Mouse (Mus musculus): Measurements from ENCODE around the gene 4930470P17Rik.

DNA sequence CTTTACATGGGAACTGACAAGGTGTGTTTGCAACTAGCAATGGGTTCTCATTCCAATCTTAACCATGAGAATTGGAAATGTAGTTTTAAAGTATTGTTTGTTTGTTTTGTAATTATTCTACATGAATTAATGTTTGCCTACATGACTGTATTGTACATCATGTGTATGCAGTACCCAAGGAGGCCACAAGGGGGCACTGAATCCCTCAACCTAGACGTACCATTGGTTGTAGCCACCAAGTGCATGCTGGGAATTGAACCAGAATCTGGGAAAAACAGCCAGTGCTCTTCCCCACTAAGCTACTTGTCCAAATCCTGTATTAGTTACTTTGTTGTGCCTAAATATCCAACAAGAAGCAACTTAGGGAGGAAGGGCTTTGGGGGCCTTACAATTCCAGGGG lies 49.7 kb upstream of the 4930470P17Rik start:
- TF ChIP-seq TCF12 (IDR thresholded peaks at IDR 0.05; ENCODE audit: low read depth, low read length): no peak
- no peak for TF ChIP-seq KAT2A (conservative IDR thresholded peaks at IDR 0.05; ENCODE audit: low read depth, low read length)
- TF ChIP-seq CTCF (IDR thresholded peaks at IDR 0.05 in 2 of 3, conservative IDR thresholded peaks at IDR 0.05 in 1 of 3; ENCODE audit: control insufficient read depth in 1 of 3, insufficient read depth in 1 of 3, low read depth in 2 of 3, low read length in 3 of 3, poor library complexity in 1 of 3, severe bottlenecking in 1 of 3): peak; percentile 3 to 30 (median 24); a peak in 2 of 6 replicates
- no peak for TF ChIP-seq EP300 (IDR thresholded peaks at IDR 0.05; ENCODE audit: low read depth in 1 of 2, low read length in 2 of 2)
- TF ChIP-seq JUND (IDR thresholded peaks at IDR 0.05; ENCODE audit: low read depth, low read length): no peak
